Mouse (Mus musculus) CD8-positive naive resting alpha-beta T cell, adult 2 months (primary cell): ENCODE measurements around the gene Etv6.

Source experiments
- DNase-seq, 2 experiments: peaks; one replicate each; pipeline ENCODE4 v3.0.0; 2022; ENCODE audit warnings: low read depth in 2 of 2, low spot score in 2 of 2

The Etv6 gene

DNA sequence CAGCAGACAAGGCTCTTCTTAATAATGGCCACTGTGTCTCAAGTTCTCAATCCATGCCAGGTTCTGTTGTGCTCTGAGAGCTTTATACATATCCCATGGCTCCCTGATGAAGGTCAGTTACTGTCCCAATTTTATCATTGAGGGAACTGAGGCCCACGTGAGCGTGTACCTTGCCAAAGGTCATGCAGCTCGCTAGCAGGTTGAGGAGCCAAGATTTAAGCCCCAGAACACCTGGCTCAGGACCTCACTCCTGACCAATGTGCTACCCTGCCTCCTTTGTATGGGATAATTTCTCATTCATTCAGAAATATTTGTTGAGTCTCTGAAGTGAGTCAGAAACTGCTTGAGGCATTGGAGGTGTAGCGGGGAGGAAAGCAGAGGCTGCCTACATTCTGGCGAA, 170.8 kb downstream of the Etv6 start:
- no peak for DNase-seq

DNA sequence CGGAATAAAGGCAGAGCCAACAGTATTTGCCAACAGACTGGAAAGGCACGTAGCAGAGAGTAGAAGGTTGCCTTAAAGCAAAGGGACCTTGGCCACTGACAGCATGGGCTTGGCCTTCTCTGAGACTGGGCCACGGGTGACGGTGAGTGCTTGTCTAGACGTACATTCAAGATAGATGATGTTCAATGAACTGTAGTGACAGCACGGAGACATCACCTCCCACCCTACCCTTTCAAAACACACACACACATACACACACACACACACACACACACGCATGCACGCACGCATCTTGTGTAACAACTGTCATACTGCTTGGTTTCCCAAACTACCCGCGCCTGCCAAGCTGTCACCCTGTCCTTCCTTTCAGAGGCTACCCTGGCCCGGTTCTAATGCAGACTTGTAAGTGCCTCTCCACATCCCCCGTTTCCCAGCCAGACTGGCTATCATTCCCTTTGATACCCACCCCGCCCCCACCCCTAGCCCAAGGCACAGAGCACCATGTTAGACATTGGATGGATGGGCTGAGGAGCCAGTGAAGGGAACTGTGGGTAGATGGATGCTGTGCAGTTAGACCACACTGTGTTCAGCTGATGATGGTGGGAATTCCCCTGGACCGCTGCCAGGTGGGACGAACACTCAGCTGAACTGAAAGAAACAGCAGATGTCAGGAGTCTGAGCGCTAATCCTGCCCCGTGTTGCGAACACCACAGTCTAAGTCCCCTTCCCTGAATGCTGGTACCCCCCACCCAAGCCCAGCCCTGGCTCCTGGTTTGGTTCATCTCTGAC, 172.1 kb downstream of the Etv6 start:
- DNase-seq = no peak

DNA sequence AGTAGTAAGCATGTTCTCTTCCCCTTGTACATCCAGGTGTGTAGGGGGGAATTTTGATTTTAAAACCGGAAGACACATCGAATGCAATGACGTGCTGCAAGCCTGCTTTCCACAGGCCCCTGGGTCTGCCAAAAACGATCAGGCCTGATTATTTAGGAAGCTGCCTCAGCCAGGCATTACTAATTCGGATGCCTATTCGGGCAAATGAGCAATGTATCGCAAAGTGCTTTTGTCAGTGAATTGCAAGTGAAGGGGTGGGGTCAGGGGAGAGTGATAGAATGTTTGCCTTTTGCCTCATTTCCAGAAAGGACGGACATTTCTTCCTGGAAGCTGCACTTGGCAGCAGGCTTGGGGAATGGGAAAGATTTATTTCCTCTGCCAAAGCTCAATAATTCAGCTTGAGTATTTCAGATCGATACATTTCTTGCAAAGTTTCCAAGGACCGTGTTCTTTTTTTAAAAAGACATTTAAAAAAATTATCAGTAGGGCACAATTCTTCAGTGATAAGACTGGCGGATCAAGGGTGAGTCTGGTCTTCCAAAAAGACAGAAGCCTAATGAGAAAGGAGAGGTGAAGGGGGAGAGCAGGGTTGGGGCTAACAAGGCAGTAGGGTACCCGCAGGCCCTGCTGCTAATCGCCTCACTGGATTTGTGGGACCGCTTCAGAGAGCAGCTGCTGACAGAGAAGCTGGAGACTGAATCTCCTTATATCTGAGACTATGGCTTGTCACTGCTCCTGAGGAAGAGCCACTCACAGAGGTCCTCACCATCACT, 172.9 kb downstream of the Etv6 start:
- no peak for DNase-seq

DNA sequence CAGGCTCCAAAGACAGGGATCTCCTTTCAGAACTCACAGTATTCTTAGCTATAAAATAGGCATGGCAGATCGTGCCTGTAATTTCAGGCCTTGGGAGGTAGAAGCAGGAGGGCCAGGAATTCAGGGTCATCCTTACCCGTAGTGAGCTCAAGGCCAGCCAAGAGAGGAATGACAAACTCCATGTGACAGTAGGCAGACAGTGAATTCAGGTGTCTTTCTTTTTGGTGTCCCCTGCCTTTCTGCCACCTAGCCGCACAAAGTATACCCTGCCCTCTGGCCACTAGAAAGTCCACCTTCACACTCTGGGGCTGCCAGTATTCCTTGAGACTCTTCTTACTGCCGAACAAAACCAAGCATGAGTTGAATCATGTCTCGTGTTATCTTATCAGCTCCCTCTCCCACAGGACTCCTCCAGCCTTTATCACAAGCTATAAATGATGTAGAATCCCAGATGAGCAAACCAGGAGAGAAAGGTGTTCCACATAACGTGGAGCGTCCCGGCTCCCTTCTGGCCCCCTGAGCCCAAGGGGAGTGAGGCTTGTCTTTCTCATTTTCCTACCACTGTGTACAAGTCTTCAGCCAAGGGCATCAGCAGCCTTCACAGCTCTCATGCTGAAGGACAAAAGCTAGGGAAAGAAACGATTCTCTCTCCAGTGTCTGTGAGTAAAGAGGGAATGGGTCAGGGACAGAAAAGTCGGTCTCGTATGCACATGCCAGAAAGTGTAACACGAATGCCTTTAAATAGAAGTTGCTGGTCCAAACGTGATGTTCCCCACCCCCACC, 175.4 kb downstream of the Etv6 start:
- no peak for DNase-seq

DNA sequence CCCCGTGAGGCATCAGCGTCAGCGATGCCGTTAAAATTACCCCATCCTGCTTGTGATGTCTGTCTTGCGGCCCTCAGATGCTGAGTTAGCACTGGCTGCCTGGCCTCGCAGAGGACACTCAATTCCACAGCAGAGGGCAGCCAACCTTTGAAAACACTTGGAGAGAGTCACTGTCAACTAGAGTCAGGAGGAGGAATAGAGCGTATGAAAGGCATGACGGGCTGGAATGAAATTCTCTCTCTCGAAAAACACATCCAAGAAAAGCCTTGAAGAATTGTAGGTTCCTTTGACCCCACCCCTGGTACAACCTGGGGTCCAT, 175.9 kb downstream of the Etv6 start:
- DNase-seq = no peak

DNA sequence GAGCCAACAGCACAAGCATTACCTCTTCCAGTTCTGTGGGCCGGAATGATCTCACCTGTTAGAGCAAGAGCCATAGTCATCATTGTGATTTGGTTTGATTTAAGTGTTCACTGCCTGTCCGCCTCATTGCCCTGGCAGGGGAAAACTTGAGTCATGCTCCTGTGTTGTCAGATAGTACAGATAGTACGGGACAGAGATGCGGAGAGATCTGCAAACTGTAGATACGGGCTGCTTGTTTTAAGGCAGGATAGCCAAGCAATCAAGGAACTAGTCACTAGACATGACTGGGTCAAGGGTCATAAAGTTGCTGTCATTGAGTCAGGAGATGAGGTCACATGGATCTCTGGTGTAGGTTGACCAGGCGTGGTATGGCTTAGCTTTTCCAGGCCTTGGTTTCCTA, 182.2 kb downstream of the Etv6 start:
- DNase-seq = no peak

DNA sequence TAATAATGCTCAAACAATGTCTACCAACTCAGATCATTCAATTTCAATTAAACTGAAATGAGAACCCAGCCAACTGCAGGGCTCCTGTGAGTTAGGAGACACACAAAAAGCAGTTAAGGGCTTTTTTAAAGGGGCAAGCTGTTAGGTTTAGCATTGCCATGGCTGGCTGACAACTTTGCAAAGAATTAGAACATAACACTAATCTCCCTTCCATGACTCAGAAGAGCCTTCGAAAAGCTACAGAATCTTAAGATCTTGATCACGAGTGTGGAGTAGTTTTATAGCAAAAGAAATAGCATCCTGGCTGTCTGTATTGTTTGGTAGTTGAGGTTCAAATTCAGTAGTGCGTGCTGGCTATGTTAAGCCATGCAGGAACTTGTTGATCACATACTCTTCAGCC, 182.9 kb downstream of the Etv6 start:
- no peak for DNase-seq

DNA sequence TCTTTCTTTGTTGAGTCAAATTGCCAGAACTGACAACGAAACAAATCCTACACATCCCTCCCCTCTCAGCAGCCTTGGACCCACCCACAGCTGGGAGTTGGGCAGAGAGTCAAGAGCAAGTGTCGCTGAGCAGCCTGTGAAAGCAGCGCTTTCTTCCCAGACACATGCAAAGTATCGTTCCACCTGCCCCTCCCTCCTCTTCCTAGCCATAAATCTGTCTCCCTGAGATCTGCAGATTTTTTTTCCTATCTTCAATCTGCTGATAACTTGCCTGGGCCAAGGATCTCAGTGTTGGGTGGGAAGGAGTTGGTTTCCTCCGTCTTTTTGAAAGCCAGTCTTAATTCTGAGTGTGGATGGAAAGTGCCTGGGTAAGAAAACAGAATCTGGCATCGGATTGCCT, 183.9 kb downstream of the Etv6 start:
- no peak for DNase-seq

DNA sequence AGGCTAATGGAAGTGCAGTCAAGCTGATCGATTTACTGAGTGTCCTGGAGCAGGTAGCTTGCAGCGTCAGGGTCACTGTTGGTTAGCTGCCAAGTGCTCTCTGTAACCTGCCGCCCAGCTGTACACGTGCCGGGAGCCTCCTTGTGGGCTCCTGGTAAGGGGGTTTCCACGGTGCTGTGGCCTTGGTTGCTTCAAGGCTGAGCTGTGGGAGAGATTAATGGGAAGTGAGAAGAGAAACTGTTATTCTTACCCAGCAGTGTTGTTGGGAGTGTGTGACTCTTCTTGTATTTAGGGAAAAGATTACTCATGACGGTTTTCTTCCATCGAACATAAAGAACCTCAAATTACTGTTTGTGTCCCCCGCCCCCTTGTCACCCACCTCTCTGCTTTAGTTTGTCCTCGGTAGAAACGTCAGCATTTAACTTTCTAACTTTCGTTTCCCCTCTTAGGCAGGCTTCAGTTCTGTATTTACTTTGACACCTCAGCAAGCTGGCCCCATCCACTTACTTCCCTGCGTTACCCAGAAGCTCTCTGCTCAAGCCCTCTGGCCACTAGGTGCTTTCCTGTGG, 184.8 kb downstream of the Etv6 start:
- DNase-seq = no peak

DNA sequence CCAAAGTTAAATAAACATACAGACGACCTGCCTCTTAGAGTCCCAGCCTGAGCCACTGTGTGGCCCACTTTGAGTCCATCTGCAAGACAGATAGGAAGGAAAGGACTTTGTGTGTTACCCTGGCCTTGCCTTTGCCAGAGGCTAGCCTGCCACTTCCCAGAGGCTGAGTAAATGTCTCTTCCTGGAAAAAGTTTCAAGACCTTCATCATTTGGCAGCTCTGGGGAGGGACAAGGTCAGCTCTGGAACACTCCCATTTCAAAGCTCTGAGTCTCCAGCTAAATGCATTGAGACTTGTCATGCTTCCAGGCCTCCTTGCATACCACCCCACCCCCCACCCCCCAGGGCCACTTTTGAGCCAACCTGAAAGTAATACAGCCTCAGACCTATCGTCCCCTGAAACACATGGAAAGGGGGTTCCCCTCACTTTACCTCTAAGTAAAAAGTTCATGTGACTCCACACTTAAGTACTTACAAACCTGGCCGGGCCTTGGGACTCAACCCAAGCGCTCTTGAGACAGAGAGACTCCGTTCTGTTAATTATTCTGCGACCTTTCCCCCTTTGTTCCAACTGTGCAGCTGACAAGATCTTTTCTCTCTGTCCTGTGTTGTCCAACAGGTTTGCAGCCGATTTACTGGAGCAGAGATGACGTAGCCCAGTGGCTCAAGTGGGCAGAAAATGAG, 186.9 kb downstream of the Etv6 start:
- DNase-seq = no peak

DNA sequence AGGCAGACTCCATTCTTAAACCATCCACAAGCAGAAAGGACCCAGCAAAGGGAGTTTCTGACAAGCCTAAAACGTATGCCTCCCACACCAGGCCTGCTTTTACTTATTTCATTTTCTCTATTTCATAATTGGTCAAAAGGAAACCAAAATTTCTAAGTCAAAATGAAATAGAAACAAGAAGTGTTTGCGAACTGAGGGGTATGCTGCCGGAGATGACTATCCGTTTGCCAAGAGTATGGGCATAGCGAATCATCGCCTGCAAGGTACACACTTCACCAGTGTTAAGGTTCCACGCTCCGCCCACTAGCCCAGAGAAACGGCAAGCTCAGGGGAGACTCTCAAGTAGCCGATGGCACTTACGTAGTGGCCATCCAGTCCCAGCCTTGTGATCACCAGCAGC, 190.1 kb downstream of the Etv6 start:
- DNase-seq = no peak

DNA sequence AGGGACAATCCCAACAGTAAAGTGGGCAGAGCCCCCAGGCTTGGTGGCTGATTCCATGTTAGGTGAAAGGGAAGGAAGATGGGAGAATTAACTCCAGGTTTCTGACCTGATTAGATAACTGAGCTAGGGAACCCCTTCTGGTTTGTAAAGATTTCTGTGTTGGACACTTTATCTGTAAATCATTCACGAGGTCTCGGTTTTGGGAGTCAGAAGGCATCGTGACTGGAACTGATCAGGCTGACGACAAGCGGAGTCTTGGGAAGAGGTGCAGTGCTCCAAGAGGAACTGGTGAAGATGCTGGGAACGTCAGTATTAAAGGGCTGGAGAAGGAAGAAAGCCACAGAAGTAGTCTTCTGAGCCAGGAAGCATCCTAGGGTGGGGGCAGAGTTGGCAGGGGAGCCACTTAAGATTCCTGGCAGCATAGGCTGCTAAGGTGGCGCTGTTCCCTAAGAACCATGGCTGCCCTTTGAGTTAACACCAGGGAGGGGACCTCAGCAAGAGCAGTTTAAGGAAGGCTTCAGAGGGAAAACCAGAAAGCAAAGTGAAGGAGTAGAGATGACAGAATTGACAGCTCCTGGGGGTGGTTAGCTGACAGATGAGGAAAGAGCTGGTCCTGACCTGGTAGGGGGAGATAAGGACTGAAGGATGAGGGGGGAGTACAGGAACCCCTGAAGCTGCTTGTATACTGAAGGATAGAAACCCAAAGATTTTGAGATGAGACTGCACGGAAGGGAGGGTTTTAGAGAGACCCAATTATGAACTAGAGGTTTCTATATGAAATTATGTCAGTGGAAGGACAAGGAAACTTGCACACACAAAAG, 191.1 kb downstream of the Etv6 start:
- no peak for DNase-seq

DNA sequence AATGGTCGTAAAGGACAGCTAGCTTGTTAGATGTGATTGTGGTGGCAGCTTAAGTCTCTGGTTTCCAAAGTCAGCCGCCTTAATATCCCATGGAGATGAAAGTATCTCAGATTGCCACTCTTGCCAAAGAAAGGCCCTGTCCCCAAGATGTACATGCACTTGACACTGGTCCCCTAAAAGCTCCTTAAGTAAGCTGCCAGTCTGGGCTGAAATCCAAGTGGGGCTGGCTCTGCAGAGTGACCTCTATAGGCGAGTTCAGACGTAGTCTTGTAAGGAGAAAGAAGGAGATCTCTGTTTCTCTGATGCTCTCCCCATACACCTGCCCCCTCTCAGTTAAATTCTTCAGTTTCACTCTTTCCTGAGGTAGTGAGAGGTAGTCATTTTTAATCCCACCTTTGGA, 200.8 kb downstream of the Etv6 start:
- DNase-seq = no peak

DNA sequence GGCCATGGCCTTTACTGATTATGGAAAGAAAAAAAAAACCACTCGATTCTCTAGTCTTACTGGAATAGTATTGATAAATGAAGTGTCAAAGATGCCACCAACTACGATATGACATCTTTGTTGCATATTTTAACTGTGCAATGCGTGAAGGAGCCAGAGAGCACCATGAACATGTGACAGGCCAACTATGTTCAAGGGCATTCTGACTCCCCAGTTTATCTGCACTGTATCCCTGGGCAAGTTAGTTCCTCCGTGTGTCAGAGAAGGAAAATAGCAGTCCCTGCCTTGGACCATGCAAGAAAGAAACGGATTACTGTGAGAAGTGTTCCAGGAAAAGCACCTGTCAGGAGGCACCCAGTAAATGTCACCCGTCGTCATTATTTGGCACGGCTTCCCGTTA, 203.0 kb downstream of the Etv6 start:
- no peak for DNase-seq

DNA sequence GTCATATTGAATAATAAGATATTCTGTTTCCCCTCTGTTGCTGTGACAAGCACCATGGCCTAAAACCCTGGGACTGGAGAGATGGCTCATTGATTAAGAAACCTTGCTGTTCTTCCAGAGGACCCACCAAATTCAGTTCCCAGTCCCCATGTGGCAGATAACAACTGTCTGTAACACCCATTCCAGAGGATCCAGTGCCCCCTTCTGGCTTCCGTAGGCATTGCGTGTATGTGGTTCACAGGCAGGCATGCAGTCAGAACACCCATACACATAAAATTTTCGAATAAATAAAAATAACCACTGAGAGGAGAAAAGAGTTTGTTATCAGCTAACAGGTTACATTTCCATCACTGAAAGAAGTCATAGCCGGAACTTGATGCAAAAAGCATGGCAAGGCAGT, 205.5 kb downstream of the Etv6 start:
- no peak for DNase-seq

DNA sequence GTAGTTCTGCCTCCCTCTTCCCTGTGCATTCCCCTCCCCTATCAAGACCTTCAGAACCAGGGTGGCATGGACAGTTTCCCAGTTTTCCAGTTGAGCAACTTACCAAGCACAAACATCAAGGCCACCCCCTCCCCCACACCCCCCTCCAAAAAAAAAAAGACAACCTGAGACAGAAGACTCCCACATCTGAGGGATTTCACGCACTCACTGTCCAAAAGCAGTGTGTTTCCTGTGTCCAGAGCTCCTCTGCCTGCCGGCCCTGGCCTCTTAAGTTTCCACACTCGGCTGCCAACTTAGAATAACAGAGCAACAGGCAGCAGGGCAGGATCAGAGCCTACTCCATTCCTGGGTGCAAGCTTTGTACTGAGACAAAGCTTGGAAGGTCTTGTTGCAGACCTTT, 207.6 kb downstream of the Etv6 start:
- DNase-seq = no peak

DNA sequence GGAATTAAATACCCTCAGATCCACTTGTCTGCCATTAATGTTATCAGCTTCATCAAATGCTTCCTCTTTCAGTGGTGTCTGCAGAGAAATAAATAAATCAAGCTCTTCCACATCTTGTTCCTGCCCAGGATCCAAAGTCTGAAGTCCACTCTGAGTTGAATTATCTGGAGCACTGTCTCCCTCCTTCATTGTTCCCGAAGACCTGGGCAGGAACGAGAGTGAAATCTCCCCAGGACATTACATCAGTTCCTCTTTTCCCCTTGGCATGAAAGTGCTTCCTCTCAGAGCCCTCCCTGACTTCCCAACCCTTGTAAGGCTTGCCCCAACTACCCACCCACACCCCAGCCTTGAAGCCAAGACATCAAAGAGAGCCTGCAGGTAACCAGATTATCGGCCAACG, 208.0 kb downstream of the Etv6 start:
- no peak for DNase-seq

DNA sequence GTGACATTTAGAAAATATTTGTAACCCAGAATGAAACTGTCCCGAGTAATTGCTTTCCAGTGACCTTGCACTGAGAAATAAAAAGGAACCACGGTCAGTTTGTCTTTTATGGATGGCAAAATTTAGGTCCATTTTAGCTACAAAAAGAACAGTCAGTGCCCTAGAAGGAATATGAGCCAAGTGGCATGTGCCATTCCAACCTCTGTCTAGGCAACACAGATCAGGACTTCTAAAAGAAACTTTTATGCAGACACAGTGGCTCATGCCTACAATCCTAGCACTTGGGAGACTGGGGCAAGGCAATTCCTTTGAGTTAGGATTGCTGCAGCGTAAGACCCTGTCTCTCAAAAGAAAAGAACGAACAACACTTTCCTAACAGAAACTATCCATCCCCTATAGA, 208.6 kb downstream of the Etv6 start:
- no peak for DNase-seq

DNA sequence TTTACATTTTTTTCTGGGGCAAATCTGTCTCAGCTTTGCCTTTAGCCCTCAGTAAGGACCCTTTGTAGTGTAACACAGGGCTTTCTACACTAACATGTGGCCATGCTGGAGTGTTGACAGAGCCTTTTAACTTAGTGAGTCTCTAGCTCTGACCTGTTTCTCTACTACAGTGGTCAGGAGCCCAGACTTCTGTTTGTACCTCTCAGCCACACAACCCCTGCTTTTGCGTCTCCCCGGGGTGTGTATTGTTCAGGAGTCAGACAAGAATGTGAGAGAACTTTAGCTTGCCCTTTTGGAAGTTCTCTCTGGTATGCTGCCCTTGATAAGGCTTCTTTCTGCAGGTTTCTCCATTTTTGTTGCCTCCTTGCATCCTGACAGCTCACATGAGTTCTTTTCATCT, 210.6 kb downstream of the Etv6 start:
- no peak for DNase-seq

DNA sequence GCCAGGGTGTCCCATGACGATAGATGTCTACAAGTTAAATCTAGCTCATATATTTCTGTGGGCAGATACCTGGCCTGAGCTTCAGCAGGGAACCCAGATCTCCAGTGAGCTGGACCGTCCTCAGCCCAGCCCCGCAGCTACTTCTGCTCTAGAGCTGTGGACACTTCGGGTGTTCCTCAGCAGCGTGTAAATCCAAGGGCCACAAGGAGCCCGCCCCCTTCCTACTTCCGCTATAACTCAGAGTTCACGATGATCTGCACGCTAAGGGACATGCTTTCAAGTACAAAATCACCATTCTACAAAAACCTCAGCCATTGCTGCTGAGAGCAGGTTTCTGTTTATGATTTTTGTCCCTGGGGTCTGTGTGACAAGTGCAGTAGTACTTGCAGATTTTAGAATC, 211.8 kb downstream of the Etv6 start:
- DNase-seq = no peak
